Mouse (Mus musculus): ENCODE measurements around the gene Dchs2. TPM values are rescaled to one million over a fixed set of nuclear protein-coding genes. Genes with fewer than 3 reads are reported as not detected.

Dchs2 gene
- polyA plus RNA-seq, 1 experiment from 2014 or later = 0.55 TPM

DNA sequence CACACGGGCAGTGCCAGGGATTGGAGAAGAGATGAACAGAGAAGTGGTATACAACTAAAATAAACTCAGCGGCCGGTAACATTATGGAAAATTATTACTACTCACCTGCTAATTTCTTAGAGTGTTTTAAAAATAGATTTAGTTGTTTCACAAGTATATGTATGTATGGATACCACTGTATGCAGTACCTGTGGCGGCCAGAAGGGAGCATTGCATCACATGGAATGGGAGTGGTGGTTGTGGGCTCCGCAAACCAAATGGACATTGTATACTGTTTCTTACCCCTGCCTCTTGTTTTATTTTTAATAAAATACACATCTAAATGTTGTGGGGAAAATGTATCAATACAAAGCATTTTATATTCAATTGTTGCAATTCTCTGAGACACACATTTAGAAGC is 176.1 kb downstream of the Dchs2 start:
- H3K27me3 ChIP-seq (replicated peaks; ENCODE audit: control insufficient read depth, insufficient read depth, low read length) = no peaks in the 10 kb centered on the region
- H3K27ac ChIP-seq (ENCODE audit: low read depth) = no peak overlapping the region
- H3K4me1 ChIP-seq (replicated peaks; ENCODE audit: control insufficient read depth, insufficient read depth, low read length) = no peaks in the 10 kb centered on the region
- WGBS = 68% methylated on average over 5 of the region's 5 CpGs
- H3K9me3 ChIP-seq (ENCODE audit: control insufficient read depth, low read length) = no peaks in the 10 kb centered on the region
- ATAC-seq (replicated peaks; ENCODE audit: low FRiP score, low TSS enrichment, low read depth) = no peak
- no peak for DNase-seq (ENCODE audit: low spot score)
- H3K4me2 ChIP-seq (ENCODE audit: low read length) = no peak overlapping the region
- H3K9ac ChIP-seq (ENCODE audit: low read length) = no peak overlapping the region
- H3K4me3 ChIP-seq (ENCODE audit: low read depth, low read length) = no peak overlapping the region
- H3K36me3 ChIP-seq (ENCODE audit: control insufficient read depth, insufficient read depth, low read length) = no peaks in the 10 kb centered on the region

DNA sequence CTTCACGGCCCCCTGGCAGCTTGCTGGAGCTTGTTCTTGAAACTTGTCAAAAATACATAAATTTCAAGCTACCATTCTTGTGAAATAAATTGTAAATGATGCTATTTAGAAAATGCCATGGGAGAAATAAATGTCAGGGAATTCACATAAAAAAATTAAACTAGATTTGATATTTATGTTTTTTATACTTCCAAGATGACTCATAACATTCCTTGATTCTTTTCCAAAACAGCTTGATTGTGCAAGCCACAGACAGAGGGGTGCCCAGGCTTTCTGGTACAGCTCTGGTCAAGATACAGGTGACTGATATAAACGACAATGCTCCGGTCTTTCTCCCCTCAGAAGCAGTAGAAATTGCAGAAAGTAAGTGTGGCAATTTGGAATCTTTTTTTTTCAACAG is 218.2 kb downstream of the Dchs2 start:
- no peak overlapping the region for H3K4me3 ChIP-seq (ENCODE audit: low read depth, low read length)
- no peaks in the 10 kb centered on the region for H3K36me3 ChIP-seq (ENCODE audit: control insufficient read depth, insufficient read depth, low read length)
- no peaks in the 10 kb centered on the region for H3K27me3 ChIP-seq (replicated peaks; ENCODE audit: control insufficient read depth, insufficient read depth, low read length)
- DNase-seq (ENCODE audit: low spot score) (no peak), ATAC-seq (replicated peaks; ENCODE audit: low FRiP score, low TSS enrichment, low read depth) (no peak)
- no peaks in the 10 kb centered on the region for H3K4me1 ChIP-seq (replicated peaks; ENCODE audit: control insufficient read depth, insufficient read depth, low read length)
- H3K9me3 ChIP-seq (ENCODE audit: control insufficient read depth, low read length) = no peaks in the 10 kb centered on the region
- no peak overlapping the region for H3K27ac ChIP-seq (ENCODE audit: low read depth)
- H3K9ac ChIP-seq (ENCODE audit: low read length) = no peak overlapping the region
- H3K4me2 ChIP-seq (ENCODE audit: low read length) = no peak overlapping the region
- 79% methylated on average over 3 of the region's 3 CpGs for whole genome bisulfite sequencing

DNA sequence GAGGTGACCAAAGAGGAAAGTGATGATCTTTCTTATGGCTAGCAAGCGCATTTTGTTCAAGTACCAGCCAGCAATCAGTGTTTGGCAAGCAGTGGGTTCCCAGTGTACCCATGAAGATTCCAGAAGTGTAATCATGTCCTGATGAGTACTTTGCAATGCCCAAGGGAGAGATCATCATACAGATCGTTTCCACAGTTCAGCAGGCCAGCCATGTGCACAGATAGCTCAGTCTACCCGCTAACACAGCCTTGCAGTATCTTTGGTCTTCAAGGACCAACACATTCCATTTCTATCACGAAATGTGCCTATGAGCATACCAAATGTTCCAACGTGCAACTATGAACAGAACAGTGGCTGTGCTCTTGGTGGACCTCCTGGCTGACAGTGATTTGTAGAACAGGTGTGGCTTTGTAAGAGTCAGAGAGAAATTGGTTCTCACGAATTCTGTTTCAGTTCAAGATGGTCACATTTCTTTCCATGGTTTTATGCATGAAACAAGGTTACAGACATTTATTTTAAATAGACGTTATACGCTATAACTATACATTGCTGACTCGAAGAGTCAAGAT is 240.8 kb downstream of the Dchs2 start:
- DNase-seq (ENCODE audit: low spot score) = no peak
- no peaks in the 10 kb centered on the region for H3K4me1 ChIP-seq (replicated peaks; ENCODE audit: control insufficient read depth, insufficient read depth, low read length)
- no peak overlapping the region for H3K4me3 ChIP-seq (ENCODE audit: low read depth, low read length)
- H3K27ac ChIP-seq (ENCODE audit: low read depth) = no peak overlapping the region
- no peaks in the 10 kb centered on the region for H3K9me3 ChIP-seq (ENCODE audit: control insufficient read depth, low read length)
- no peak overlapping the region for H3K4me2 ChIP-seq (ENCODE audit: low read length)
- 89% methylated on average over 9 of the region's 9 CpGs for WGBS
- H3K9ac ChIP-seq (ENCODE audit: low read length) = no peak overlapping the region
- H3K36me3 ChIP-seq (ENCODE audit: control insufficient read depth, insufficient read depth, low read length) = no peaks in the 10 kb centered on the region
- no peak for ATAC-seq (replicated peaks; ENCODE audit: low FRiP score, low TSS enrichment, low read depth)
- H3K27me3 ChIP-seq (replicated peaks; ENCODE audit: control insufficient read depth, insufficient read depth, low read length) = no peaks in the 10 kb centered on the region; the same call in 1 of the 2 replicates

DNA sequence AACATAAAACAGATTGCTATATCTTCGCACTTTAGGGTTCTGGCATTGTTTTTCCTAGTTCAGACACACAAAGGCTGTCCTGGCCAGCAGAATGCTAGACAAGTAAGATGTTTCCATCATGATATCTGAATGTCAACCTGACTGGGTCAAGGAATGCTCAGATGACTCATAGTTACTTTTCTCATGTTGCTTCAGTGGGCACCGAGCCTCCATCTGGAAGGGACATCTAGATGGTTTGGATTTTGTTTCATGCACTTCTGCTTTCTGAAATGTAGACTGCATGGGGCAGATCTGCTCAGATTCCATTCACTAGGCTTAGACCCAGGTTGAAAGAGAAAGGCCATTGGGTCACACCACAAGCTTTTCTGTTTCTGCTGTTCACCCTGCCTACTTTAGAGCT is 242.1 kb downstream of the Dchs2 start:
- Histone ChIP-seq H3K9ac (ENCODE audit: low read length) (no peak overlapping the region), H3K27me3 (replicated peaks; ENCODE audit: control insufficient read depth, insufficient read depth, low read length) (no peaks in the 10 kb centered on the region; the same call in 1 of the 2 replicates), H3K4me3 (ENCODE audit: low read depth, low read length) (no peak overlapping the region), H3K9me3 (ENCODE audit: control insufficient read depth, low read length) (no peaks in the 10 kb centered on the region), H3K4me1 (replicated peaks; ENCODE audit: control insufficient read depth, insufficient read depth, low read length) (no peaks in the 10 kb centered on the region), H3K36me3 (ENCODE audit: control insufficient read depth, insufficient read depth, low read length) (no peaks in the 10 kb centered on the region), H3K4me2 (ENCODE audit: low read length) (no peak overlapping the region), H3K27ac (ENCODE audit: low read depth) (no peak overlapping the region)
- DNase-seq (ENCODE audit: low spot score) (no peak), ATAC-seq (replicated peaks; ENCODE audit: low FRiP score, low TSS enrichment, low read depth) (no peak)
- WGBS = 87% methylated on average over 2 of the region's 2 CpGs

DNA sequence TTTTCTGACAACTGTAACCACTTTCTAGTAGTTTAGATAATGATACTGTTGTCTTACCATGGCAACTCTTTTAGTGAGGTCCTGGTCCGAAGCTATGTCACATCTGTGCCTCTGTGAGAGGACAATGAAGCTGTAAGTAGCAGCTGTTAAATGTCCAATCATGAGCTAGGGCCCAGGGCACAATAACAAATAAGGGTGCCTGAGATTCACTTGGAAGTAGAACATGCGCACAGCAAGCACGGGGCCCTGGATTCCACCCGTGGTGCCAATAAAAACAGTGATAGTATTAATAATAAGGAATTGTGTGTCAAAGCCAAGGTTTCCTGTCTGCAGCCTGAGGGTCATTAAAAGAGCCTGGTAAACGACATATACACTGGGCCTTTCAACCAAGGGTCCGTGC is 246.6 kb downstream of the Dchs2 start:
- Histone ChIP-seq H3K4me3 (ENCODE audit: low read depth, low read length) (no peak overlapping the region), H3K27ac (ENCODE audit: low read depth) (no peak overlapping the region), H3K4me1 (replicated peaks; ENCODE audit: control insufficient read depth, insufficient read depth, low read length) (no peaks in the 10 kb centered on the region), H3K27me3 (replicated peaks; ENCODE audit: control insufficient read depth, insufficient read depth, low read length) (no peaks in the 10 kb centered on the region), H3K36me3 (ENCODE audit: control insufficient read depth, insufficient read depth, low read length) (no peaks in the 10 kb centered on the region), H3K9ac (ENCODE audit: low read length) (no peak overlapping the region), H3K9me3 (ENCODE audit: control insufficient read depth, low read length) (no peaks in the 10 kb centered on the region; the same call in 1 of the 2 replicates), H3K4me2 (ENCODE audit: low read length) (no peak overlapping the region)
- WGBS = 62% methylated on average over 6 of the region's 6 CpGs
- DNase-seq (ENCODE audit: low spot score) (no peak), ATAC-seq (replicated peaks; ENCODE audit: low FRiP score, low TSS enrichment, low read depth) (no peak)

DNA sequence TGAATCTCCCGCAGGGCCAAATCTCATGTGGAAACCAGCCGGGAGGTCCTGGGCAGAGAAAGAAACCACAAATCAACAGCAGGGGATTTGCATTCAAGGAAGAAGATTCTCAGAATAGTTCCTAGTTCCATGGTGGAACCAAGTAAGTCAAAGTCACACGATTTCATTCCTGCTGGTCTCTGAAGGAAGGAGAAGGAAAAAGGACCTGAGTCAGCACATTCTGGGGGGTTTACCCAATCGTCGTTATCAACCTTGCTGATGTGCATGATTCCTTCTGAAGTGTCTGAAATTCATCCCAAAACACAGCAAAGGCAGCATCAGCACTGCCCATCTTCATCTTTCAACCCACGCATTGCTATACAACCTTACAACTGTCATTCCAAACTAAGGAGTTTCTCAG is 249.1 kb downstream of the Dchs2 start:
- no peaks in the 10 kb centered on the region for H3K4me1 ChIP-seq (replicated peaks; ENCODE audit: control insufficient read depth, insufficient read depth, low read length)
- no peak overlapping the region for H3K9ac ChIP-seq (ENCODE audit: low read length)
- H3K27ac ChIP-seq (ENCODE audit: low read depth) = no peak overlapping the region
- ATAC-seq (replicated peaks; ENCODE audit: low FRiP score, low TSS enrichment, low read depth) (no peak), DNase-seq (ENCODE audit: low spot score) (no peak)
- 94% methylated on average over 6 of the region's 6 CpGs for WGBS
- no peaks in the 10 kb centered on the region; the same call in 1 of the 2 replicates for H3K9me3 ChIP-seq (ENCODE audit: control insufficient read depth, low read length)
- no peak overlapping the region for H3K4me2 ChIP-seq (ENCODE audit: low read length)
- H3K36me3 ChIP-seq (ENCODE audit: control insufficient read depth, insufficient read depth, low read length) = no peaks in the 10 kb centered on the region
- H3K27me3 ChIP-seq (replicated peaks; ENCODE audit: control insufficient read depth, insufficient read depth, low read length) = no peaks in the 10 kb centered on the region
- no peak overlapping the region for H3K4me3 ChIP-seq (ENCODE audit: low read depth, low read length)

Other genes starting within 250 kb of the Dchs2 start
- gene Lrat, start 224.0 kb upstream of the Dchs2 start, polyA plus RNA-seq (2014; fragmentation: Nextera tagmentation; extraction: Ambion mirVana) = 1.9 and 2.4 TPM in 2 replicates
- not detected in 2 replicates for gene Fgg, start 120.2 kb upstream of the Dchs2 start, polyA plus RNA-seq (2014; fragmentation: Nextera tagmentation; extraction: Ambion mirVana)
- 0.11 and 0.24 TPM in 2 replicates for gene Fga, start 101.9 kb upstream of the Dchs2 start, polyA plus RNA-seq (2014; fragmentation: Nextera tagmentation; extraction: Ambion mirVana)
- gene Fgb, start 78.1 kb upstream of the Dchs2 start, polyA plus RNA-seq (2014; fragmentation: Nextera tagmentation; extraction: Ambion mirVana) = 1.2 TPM in 2 replicates
- 97.8 and 109 TPM in 2 replicates for gene Plrg1, start 72.4 kb upstream of the Dchs2 start, polyA plus RNA-seq (2014; fragmentation: Nextera tagmentation; extraction: Ambion mirVana)